Comparison of ENCODE assay signal across 12 mouse cellular contexts in genomic region chr9:115179935-115180334, GRCm38 (mm10).
DNase-seq lines count a peak whose midpoint lies in the region; ATAC-seq and TF ChIP-seq lines count a peak whose summit lies in the region.
"Had no signal": no experiment of that assay in that cellular context is flagged by ENCODE, and none has a peak within 500 bp of the region (broad histone marks: within the 10 kb centered on the region; RNA-seq: fewer than 3 reads in every experiment).

No protein-coding gene starts in this region.

- peak; percentile 19 for DNase-seq in hindbrain, embryonic 11.5 days (ENCODE audit: low spot score)
- DNase-seq in midbrain, embryonic 11.5 days (ENCODE audit: low spot score, missing footprints): peak; percentile 80
- DNase-seq in forebrain, postnatal 0 days: peak; percentile 47
- peak; percentile 41 for DNase-seq in mesoderm, embryonic 11.5 days (ENCODE audit: low read depth, low spot score)
- DNase-seq in right cerebral cortex, postnatal 25 days: no peak
- no peak for DNase-seq in adrenal gland, postnatal 25 days
- DNase-seq: cerebellum, postnatal 25 days; gastrocnemius, postnatal 10 days had no signal

- no peak overlapping the region for H3K27ac ChIP-seq in hindbrain, embryonic 11.5 days (ENCODE audit: low read depth, low read length)
- H3K27ac ChIP-seq in hindbrain, embryonic 16.5 days (ENCODE audit: low read depth, low read length): no peak overlapping the region
- no peak overlapping the region for H3K27ac ChIP-seq in midbrain, embryonic 11.5 days (ENCODE audit: low read depth, low read length)
- no peak overlapping the region for H3K27ac ChIP-seq in midbrain, embryonic 16.5 days (ENCODE audit: low read length)
- H3K27ac ChIP-seq in forebrain, postnatal 0 days (ENCODE audit: low read depth, low read length): no peak overlapping the region

- H3K4me2 ChIP-seq in hindbrain, embryonic 11.5 days (replicated peaks; ENCODE audit: low read depth, low read length): no peak overlapping the region
- H3K4me2 ChIP-seq in hindbrain, embryonic 16.5 days (ENCODE audit: low read length): no peak overlapping the region
- H3K4me2 ChIP-seq in midbrain, embryonic 11.5 days: no peak overlapping the region
- no peak overlapping the region for H3K4me2 ChIP-seq in midbrain, embryonic 16.5 days (ENCODE audit: low read length)
- no peak overlapping the region for H3K4me2 ChIP-seq in forebrain, postnatal 0 days (ENCODE audit: low read depth)

- no peaks in the 10 kb centered on the region for H3K9me3 ChIP-seq in hindbrain, embryonic 11.5 days (ENCODE audit: control insufficient read depth, low read length)
- H3K9me3 ChIP-seq in hindbrain, embryonic 16.5 days (ENCODE audit: control insufficient read depth, low read length): no peaks in the 10 kb centered on the region
- H3K9me3 ChIP-seq in midbrain, embryonic 11.5 days (ENCODE audit: control insufficient read depth, low read length): no peaks in the 10 kb centered on the region
- H3K9me3 ChIP-seq in midbrain, embryonic 16.5 days (replicated peaks; ENCODE audit: control insufficient read depth, low read length, poor library complexity, severe bottlenecking): no peaks in the 10 kb centered on the region
- no peaks in the 10 kb centered on the region for H3K9me3 ChIP-seq in forebrain, postnatal 0 days (ENCODE audit: low read length)

- H3K9ac ChIP-seq in hindbrain, embryonic 11.5 days (ENCODE audit: low read depth, low read length): no peak overlapping the region
- H3K9ac ChIP-seq in hindbrain, embryonic 16.5 days (ENCODE audit: low read depth, low read length): no peak overlapping the region
- no peak overlapping the region for H3K9ac ChIP-seq in midbrain, embryonic 11.5 days (ENCODE audit: low read length)
- H3K9ac ChIP-seq in midbrain, embryonic 16.5 days (ENCODE audit: low read depth, low read length): no peak overlapping the region
- H3K9ac ChIP-seq in forebrain, postnatal 0 days: no peak overlapping the region

- no peak overlapping the region for H3K4me3 ChIP-seq in hindbrain, embryonic 11.5 days (ENCODE audit: low read depth, low read length)
- H3K4me3 ChIP-seq in hindbrain, embryonic 16.5 days (ENCODE audit: low read length): no peak overlapping the region
- no peak overlapping the region for H3K4me3 ChIP-seq in midbrain, embryonic 11.5 days (ENCODE audit: low read depth, low read length)
- no peak overlapping the region for H3K4me3 ChIP-seq in midbrain, embryonic 16.5 days (ENCODE audit: low read depth, low read length)
- H3K4me3 ChIP-seq in forebrain, postnatal 0 days (ENCODE audit: low read depth, low read length): no peak overlapping the region

- H3K27me3 ChIP-seq in hindbrain, embryonic 11.5 days (ENCODE audit: control insufficient read depth, insufficient read depth, low read length): no peaks in the 10 kb centered on the region
- no peaks in the 10 kb centered on the region for H3K27me3 ChIP-seq in hindbrain, embryonic 16.5 days (replicated peaks; ENCODE audit: control insufficient read depth, insufficient read depth, low read length)
- no peaks in the 10 kb centered on the region for H3K27me3 ChIP-seq in midbrain, embryonic 11.5 days (ENCODE audit: control insufficient read depth, insufficient read depth, low read length)
- no peaks in the 10 kb centered on the region for H3K27me3 ChIP-seq in midbrain, embryonic 16.5 days (ENCODE audit: control insufficient read depth, insufficient read depth, low read depth, low read length)
- no peaks in the 10 kb centered on the region for H3K27me3 ChIP-seq in forebrain, postnatal 0 days (ENCODE audit: insufficient read depth, low read length)

- TF ChIP-seq CTCF in forebrain, postnatal 0 days (IDR thresholded peaks at IDR 0.05; ENCODE audit: low read depth): no peak

- 74% methylated on average over 8 of the region's 8 CpGs for WGBS in hindbrain, embryonic 11.5 days
- WGBS in hindbrain, embryonic 16.5 days: 59% methylated on average over 8 of the region's 8 CpGs
- WGBS in midbrain, embryonic 11.5 days: 71% methylated on average over 8 of the region's 8 CpGs
- 64% methylated on average over 8 of the region's 8 CpGs for WGBS in midbrain, embryonic 16.5 days
- 56% methylated on average over 8 of the region's 8 CpGs for WGBS in forebrain, postnatal 0 days

- H3K4me1 ChIP-seq in hindbrain, embryonic 11.5 days (replicated peaks; ENCODE audit: control insufficient read depth, insufficient read depth, low read length): no peaks in the 10 kb centered on the region
- no peaks in the 10 kb centered on the region; the same call in 1 of the 2 replicates for H3K4me1 ChIP-seq in hindbrain, embryonic 16.5 days (ENCODE audit: control insufficient read depth, insufficient read depth, low read depth, low read length)
- H3K4me1 ChIP-seq in midbrain, embryonic 11.5 days (ENCODE audit: control insufficient read depth, insufficient read depth, low read length): no peaks in the 10 kb centered on the region
- H3K4me1 ChIP-seq in midbrain, embryonic 16.5 days (ENCODE audit: control insufficient read depth, insufficient read depth, low read length): no peaks in the 10 kb centered on the region
- no peaks in the 10 kb centered on the region for H3K4me1 ChIP-seq in forebrain, postnatal 0 days (ENCODE audit: insufficient read depth)

- H3K36me3 ChIP-seq in hindbrain, embryonic 11.5 days (ENCODE audit: control insufficient read depth, insufficient read depth, low read length): no peaks in the 10 kb centered on the region
- no peaks in the 10 kb centered on the region; the same call in 1 of the 2 replicates for H3K36me3 ChIP-seq in hindbrain, embryonic 16.5 days (ENCODE audit: control insufficient read depth, insufficient read depth, low read length)
- no peaks in the 10 kb centered on the region for H3K36me3 ChIP-seq in midbrain, embryonic 11.5 days (ENCODE audit: control insufficient read depth, insufficient read depth, low read length)
- H3K36me3 ChIP-seq in midbrain, embryonic 16.5 days (ENCODE audit: control insufficient read depth, insufficient read depth, low read length): no peaks in the 10 kb centered on the region
- H3K36me3 ChIP-seq in forebrain, postnatal 0 days (ENCODE audit: insufficient read depth): no peaks in the 10 kb centered on the region; the same call in 1 of the 2 replicates

- ATAC-seq in hindbrain, embryonic 11.5 days (ENCODE audit: low FRiP score): no peak
- no peak; the same call in 1 of the 2 replicates for ATAC-seq in hindbrain, embryonic 16.5 days
- ATAC-seq in midbrain, embryonic 11.5 days (ENCODE audit: low FRiP score): 0 out of 2 replicates have a peak, but pooled peaks have one; percentile 5
- ATAC-seq in midbrain, embryonic 16.5 days: no peak
- peak; percentile 68 for ATAC-seq in forebrain, postnatal 0 days
- ATAC-seq: activated CD4-positive, CD25-positive, alpha-beta regulatory T cell, adult 4 months; inflammation-experienced regulatory T-cells, adult 6 months had no signal

Comparison
In these comparisons a context has a peak if more than half of its experiments do, and no peak if none do; other contexts are left out.
1. ATAC-seq: peak in midbrain, embryonic 11.5 days (single experiment) and forebrain, postnatal 0 days (single experiment); none in hindbrain, embryonic 11.5 days (single experiment), hindbrain, embryonic 16.5 days (single experiment) and midbrain, embryonic 16.5 days (single experiment).
2. DNase-seq: peak in hindbrain, embryonic 11.5 days (single experiment), midbrain, embryonic 11.5 days (single experiment), forebrain, postnatal 0 days (single experiment) and mesoderm, embryonic 11.5 days (single experiment); none in right cerebral cortex, postnatal 25 days (single experiment) and adrenal gland, postnatal 25 days (single experiment).